Mouse (Mus musculus) skeletal muscle tissue, adult 2 months (tissue): Measurements from ENCODE around the gene Nsun7.

ENCODE experiments used
- DNase-seq: peaks from one replicate; pipeline ENCODE4 v3.0.0-alpha.2; 2012; ENCODE audit warnings: low read depth, low spot score

Nsun7 gene

DNA sequence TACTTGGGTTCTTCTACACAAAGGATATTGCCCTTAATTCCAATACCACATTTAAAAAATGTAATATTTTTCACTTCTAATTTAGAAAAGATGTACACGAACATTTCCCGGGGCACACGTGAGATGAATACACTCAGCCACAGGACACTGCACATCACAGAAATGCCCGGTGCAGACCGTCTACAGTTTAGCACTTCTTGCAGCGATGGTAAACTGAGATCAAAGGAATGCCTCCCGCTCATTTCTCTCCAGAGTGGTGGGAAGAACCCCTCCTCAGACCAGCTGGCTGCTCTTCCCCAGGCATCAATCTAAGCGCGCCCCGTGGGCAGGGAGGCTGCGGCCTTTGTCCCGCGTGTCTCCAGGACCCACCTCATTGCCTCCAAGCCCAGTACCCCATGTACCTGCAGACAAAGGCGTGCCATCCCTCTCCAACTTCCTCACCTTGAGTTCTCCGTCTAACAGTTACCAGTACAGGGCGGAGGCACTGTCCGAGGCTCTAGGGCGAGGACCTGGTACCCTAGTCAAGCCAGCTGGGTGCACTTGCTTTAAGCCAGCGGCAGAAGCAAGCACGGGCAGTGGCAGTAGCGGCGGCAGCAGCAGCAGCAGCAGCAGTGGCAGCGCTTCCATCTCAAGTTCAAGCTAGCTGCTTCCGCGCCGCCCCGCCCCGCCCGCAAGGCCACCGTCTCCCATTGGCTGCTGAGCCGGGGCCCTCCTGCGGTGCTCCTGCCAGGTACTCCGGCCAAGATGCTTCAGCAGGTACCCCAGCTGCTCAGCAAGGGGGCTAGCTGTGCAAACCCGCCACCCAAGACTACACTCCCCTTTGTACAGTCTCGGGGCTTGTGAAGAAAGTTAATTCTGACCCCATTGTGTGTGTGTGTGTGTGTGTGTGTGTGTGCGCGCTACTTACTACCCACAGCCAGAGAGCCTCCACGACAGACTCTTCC is 77.6 kb downstream of the Nsun7 start:
- DNase-seq = peak; percentile 29

DNA sequence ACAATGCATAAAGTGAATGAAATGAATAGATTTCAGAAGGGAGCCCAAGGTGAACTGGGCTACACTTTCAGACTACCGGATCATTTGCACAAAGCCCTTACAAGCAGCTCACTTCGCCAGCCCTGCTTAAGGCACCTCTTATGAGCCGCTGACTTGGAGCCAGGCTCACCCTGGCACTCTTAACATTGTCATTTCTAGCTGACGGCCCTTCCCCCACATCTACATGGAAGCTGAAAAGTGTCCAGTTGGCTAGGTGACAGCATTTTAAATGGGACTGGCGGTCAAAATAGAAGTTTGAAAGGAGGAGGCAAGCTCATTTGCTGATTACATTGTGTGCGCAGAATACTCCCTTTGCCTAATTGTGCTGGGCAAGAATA is 78.3 kb downstream of the Nsun7 start:
- peak; percentile 25 for DNase-seq

DNA sequence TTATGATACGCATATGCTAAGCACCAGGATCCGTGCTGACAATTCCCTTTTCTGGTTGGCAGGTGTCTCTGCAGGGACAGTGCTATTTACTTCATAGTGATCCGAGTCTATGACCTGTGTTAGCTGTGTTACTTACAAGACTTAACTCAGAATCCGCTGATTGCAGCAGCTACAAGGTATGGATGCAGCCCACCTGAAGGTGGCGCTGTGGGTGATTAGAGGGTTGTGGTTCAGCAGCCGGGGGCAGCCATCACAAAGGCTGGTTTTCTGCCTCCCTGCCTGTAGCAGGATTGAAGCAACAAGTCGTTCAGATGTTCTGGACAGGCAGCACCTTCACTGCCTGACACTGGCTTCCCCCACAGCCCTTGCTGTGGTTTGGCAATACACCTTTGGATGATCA is 78.9 kb downstream of the Nsun7 start:
- DNase-seq = no peak

DNA sequence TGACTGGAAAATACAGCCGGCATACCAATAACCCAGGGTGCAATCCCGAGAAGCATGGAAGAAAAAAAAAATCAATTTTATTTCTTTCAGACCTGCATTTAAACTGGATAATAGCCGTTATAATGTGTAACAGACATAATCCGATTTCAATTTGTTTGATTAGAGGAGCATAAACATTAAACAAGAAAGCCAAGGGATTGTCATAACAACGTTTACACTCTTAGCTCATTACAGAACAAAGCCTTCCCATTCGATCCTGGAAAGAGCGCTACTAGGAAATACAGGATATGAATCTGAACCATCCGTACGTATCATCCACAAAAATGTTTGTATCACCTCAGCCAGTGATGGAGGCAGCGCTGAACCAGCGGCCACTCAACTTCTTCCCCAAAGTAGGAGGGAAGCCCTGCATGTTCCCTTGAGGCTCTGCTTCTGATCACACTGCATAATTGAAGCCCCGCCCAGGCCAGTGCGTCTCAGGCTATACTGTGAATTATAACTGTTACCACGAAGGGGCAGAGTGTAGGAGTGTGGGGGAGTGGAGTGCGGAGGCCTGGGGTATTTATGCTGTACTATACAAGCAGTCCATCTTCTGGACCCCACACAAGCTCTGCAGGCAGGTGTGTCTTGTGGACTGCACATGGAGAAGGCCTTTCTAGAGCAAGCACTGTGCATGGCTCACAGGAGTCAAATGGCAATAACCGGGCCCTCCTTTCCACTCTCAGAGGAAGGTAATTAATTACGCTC is 80.8 kb downstream of the Nsun7 start:
- no peak for DNase-seq

DNA sequence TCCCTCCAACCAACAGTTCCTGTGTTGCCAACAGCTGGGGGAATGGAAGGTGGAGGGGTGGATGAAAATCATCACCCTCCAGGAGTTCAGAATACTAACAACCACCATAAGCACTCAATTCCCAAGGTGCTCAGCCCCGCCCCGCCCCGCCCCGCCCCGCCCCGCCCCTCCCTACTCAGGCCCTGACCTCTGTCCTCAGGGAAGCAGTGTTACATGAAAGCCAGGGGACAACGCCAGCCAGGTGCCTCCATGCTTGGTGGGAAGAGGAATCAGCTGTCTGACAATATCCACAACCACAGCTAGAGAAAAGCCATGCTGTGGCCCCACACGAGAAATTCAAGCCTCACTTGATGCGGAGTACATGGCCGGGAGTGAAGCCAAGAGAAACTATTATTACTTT is 82.2 kb downstream of the Nsun7 start:
- DNase-seq = no peak

DNA sequence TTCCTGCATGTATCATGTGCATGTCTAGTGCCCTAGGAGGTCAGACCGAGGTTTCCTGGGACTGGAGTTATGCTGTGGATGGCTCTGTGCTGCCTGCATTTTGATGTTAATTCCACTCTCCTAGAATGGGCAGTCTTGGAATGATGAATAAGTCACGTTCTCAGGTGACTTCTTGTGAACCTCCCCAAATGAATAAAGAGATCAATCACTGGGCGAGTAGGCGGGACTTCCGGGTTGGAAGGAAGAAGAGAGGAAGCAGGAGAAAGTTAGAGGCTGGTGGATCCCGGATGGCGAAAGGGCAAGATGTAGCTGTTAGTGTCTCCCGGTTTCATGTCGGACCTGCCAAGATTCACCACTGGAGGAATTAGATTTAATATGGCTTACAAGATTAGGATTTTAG is 82.6 kb downstream of the Nsun7 start:
- no peak for DNase-seq

DNA sequence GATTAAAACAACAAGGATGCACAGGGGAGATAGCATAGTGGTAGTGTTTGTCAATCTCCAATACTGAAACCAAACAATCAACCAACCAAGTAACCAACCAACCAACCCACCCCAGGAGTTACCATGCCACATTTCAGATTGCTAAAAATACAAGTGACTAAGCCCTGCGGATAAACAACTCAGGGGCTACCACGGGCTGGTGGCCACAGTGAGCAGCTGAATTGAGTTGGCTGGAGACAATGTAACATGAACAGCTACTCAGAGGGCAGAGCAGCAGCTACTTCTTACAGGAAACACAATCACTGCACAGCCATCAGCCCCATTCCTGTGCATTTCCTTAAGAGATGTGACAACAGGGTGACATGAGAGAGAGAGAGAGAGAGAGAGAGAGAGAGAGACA is 84.5 kb downstream of the Nsun7 start:
- DNase-seq = peak; percentile 32

DNA sequence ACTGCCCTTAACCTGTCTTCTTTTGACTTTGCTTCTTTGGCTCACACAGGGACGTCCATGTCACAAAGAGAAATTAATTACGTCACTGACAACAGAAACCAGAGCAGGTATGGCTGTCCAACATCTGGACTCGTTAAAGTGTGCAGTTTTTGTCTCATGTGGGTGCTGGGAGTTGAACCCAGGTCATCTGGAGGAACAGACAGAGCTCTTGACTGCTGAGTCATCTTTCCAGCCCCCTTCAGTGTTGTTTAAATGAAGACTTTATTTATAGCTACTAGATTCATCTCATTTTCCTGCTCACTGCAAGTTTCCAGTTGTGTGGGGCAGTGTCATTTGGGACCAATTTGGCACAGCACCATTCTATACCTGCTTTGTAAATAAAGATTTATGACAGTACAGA is 85.4 kb downstream of the Nsun7 start:
- no peak for DNase-seq

DNA sequence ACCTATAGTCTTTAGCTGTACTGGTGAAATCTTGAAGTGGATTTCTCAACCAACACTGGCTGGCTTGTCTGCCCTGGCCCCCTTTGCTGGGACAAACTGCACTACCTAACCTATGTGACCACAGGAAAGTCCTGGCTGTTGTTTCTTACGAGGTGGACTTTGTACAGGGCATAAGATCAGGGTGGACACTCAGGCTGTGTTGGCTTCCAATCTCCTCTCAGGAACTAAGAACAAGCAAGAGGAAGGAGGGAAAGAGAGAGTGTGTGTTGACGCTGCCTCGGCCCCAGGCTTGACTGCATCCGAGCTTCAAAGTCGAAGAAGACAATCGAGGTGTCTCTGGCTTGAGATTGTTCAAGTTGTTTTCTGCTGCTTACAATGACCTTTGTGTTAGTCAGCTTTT is 87.1 kb downstream of the Nsun7 start:
- DNase-seq = no peak
